Mouse (Mus musculus): Measurements from ENCODE around the gene Tmem86a. TPM values are rescaled to one million over a fixed set of nuclear protein-coding genes. Genes with fewer than 3 reads are reported as not detected.

Gene Tmem86a
- polyA plus RNA-seq, 1 experiment from 2014 or later = 27.7 TPM

DNA sequence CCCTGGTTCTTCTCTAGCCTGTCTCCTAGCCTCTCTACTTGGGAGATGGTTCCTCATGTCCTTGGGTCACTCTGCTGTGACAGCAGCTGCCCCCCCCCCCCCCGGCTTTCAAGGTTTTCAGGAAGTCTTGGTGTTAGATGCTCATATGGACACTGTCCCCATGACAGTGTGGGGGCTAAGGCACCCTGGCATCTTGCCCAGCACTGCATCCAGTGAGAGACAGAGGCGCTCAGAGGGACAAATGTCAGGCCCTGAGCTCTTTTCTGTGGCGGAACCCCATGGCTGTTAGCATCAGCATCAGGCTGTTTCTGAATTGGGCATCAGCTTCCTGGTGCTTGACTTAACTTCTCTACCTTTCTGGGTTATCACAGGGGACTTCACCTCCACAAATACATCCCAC, 30.5 kb downstream of the Tmem86a start:
- WGBS = 58% methylated on average over 3 of the region's 3 CpGs
- Histone ChIP-seq H3K9me3 (ENCODE audit: control insufficient read depth, low read length) (no peaks in the 10 kb centered on the region), H3K4me1 (replicated peaks; ENCODE audit: control insufficient read depth, insufficient read depth, low read length) (no peaks in the 10 kb centered on the region), H3K27ac (ENCODE audit: low read length) (no peak overlapping the region), H3K9ac (replicated peaks; ENCODE audit: low read depth, low read length) (no peak overlapping the region), H3K4me2 (ENCODE audit: low read length) (no peak overlapping the region), H3K4me3 (replicated peaks; ENCODE audit: low read length) (no peak overlapping the region), H3K36me3 (ENCODE audit: control insufficient read depth, insufficient read depth) (peaks cover 3% of the 10 kb centered on the region; the same call in 1 of the 2 replicates), H3K27me3 (replicated peaks; ENCODE audit: control insufficient read depth, insufficient read depth, low read length) (no peaks in the 10 kb centered on the region)
- ATAC-seq = no peak

- H3K27me3 ChIP-seq (replicated peaks; ENCODE audit: control insufficient read depth, insufficient read depth, low read length) = no peaks in the 10 kb centered on the region
- H3K4me2 ChIP-seq (ENCODE audit: low read length) = no peak overlapping the region
- 43% methylated on average over 6 of the region's 6 CpGs for WGBS
- no peak overlapping the region for H3K9ac ChIP-seq (replicated peaks; ENCODE audit: low read depth, low read length)
- H3K4me1 ChIP-seq (replicated peaks; ENCODE audit: control insufficient read depth, insufficient read depth, low read length) = no peaks in the 10 kb centered on the region
- H3K36me3 ChIP-seq (ENCODE audit: control insufficient read depth, insufficient read depth) = peaks cover 3% of the 10 kb centered on the region; the same call in 1 of the 2 replicates
- no peak overlapping the region for H3K4me3 ChIP-seq (replicated peaks; ENCODE audit: low read length)
- H3K27ac ChIP-seq (ENCODE audit: low read length) = no peak overlapping the region
- no peaks in the 10 kb centered on the region for H3K9me3 ChIP-seq (ENCODE audit: control insufficient read depth, low read length)
- peak; percentile 51; the same call in 1 of the 2 replicates for ATAC-seq
Measured at GRCm38 (mm10) chr7:47081277-47081676, 30.9 kb downstream of the Tmem86a start.

DNA sequence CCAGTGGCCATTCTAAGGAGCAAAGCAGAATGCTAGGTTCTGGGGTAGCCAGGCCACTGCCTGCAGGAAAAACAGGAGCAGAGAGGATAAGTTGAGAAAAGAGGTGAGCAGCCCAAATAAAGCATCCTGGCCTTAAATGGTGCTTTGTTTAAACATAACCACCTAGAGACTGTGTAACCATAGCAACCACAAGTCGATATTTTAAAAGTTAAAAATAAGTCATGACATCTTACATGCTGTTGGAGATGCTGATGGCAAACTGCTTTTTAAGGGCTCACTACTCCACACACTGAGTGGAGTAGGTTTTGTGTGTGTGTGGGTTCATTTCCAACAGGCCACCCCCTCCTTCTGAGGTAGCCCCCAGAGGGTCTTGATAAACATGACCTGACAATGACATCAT, 34.7 kb downstream of the Tmem86a start:
- Histone ChIP-seq H3K27ac (ENCODE audit: low read length) (no peak overlapping the region), H3K9ac (replicated peaks; ENCODE audit: low read depth, low read length) (no peak overlapping the region), H3K27me3 (replicated peaks; ENCODE audit: control insufficient read depth, insufficient read depth, low read length) (no peaks in the 10 kb centered on the region), H3K4me3 (replicated peaks; ENCODE audit: low read length) (no peak overlapping the region), H3K4me1 (replicated peaks; ENCODE audit: control insufficient read depth, insufficient read depth, low read length) (no peaks in the 10 kb centered on the region), H3K36me3 (ENCODE audit: control insufficient read depth, insufficient read depth) (peaks cover 4% of the 10 kb centered on the region; the same call in 1 of the 2 replicates), H3K4me2 (ENCODE audit: low read length) (no peak overlapping the region), H3K9me3 (ENCODE audit: control insufficient read depth, low read length) (no peaks in the 10 kb centered on the region)
- peak; percentile 50; the same call in 1 of the 2 replicates for ATAC-seq
- 70% methylated on average over 1 of the region's 1 CpGs for WGBS

DNA sequence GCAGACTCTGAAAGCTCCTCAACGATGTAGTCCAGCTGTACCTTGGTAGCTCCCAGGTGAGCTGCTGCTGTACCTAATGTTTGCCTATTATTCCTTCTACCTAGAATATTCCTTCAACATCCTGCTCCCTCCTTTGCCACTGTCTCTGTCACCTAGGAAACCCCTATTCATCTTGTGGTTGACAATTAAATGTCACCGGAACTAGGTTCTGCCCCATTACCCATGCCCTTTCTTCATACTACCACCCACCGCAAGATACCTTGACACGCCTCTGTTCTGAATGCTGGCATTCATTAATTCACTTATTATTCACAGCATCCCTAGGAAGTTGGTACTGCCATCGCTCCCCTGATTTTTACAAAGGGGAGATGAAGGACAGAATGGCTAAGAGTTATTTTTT, 43.5 kb downstream of the Tmem86a start:
- no peaks in the 10 kb centered on the region for H3K4me1 ChIP-seq (replicated peaks; ENCODE audit: control insufficient read depth, insufficient read depth, low read length)
- H3K4me3 ChIP-seq (replicated peaks; ENCODE audit: low read length) = no peak overlapping the region
- H3K9me3 ChIP-seq (ENCODE audit: control insufficient read depth, low read length) = no peaks in the 10 kb centered on the region
- H3K4me2 ChIP-seq (ENCODE audit: low read length) = no peak overlapping the region
- ATAC-seq = no peak
- no peak overlapping the region for H3K27ac ChIP-seq (ENCODE audit: low read length)
- 78% methylated on average over 5 of the region's 5 CpGs for WGBS
- no peak overlapping the region for H3K9ac ChIP-seq (replicated peaks; ENCODE audit: low read depth, low read length)
- H3K36me3 ChIP-seq (ENCODE audit: control insufficient read depth, insufficient read depth) = peaks cover 3% of the 10 kb centered on the region; the same call in 1 of the 2 replicates
- H3K27me3 ChIP-seq (replicated peaks; ENCODE audit: control insufficient read depth, insufficient read depth, low read length) = no peaks in the 10 kb centered on the region

DNA sequence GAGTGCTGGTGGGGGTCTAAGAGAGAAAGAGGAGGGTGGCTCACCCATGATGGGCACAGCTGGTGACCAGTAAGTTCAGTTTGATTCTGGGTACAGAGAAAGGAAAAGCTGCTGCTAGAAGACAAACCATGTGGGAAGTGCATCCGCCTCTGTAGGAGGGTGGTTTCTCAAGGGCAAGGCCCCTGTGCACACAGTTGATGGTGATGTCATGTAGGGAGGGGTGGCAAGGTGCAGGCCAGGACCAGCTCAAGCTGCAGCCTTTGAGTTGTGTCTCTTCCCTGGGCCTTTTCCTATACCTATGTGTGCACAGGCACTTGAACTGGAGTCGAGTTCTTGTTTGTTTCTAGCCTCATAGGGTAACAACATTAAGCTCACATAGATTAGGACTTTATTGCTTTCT, 44.6 kb downstream of the Tmem86a start:
- no peak overlapping the region for H3K4me2 ChIP-seq (ENCODE audit: low read length)
- H3K4me3 ChIP-seq (replicated peaks; ENCODE audit: low read length) = no peak overlapping the region
- WGBS = 71% methylated on average over 2 of the region's 2 CpGs
- no peaks in the 10 kb centered on the region for H3K9me3 ChIP-seq (ENCODE audit: control insufficient read depth, low read length)
- no peaks in the 10 kb centered on the region for H3K27me3 ChIP-seq (replicated peaks; ENCODE audit: control insufficient read depth, insufficient read depth, low read length)
- no peaks in the 10 kb centered on the region for H3K4me1 ChIP-seq (replicated peaks; ENCODE audit: control insufficient read depth, insufficient read depth, low read length)
- H3K27ac ChIP-seq (ENCODE audit: low read length) = no peak overlapping the region
- no peak for ATAC-seq
- H3K9ac ChIP-seq (replicated peaks; ENCODE audit: low read depth, low read length) = no peak overlapping the region
- H3K36me3 ChIP-seq (ENCODE audit: control insufficient read depth, insufficient read depth) = peaks cover 3% of the 10 kb centered on the region; the same call in 1 of the 2 replicates

DNA sequence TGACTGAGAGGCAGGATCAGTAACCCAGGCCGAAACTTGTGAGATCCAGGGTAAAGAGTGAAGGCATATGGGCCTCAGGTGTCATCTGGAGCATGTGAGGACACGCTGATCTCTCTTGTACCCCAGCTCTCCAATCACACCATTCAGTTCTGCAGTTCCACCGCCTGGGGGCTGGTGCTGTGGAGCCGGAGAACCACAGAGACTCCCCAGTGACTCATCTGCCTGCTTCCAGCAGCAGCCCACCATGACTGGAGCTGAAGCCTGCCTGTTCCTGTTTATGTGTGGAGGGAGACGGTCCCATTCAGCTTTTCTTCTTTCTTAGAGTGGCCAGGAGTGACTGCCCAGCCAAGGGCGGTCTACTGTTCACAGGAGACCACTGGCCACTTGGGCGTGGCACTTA, 47.6 kb downstream of the Tmem86a start:
- no peaks in the 10 kb centered on the region for H3K4me1 ChIP-seq (replicated peaks; ENCODE audit: control insufficient read depth, insufficient read depth, low read length)
- 63% methylated on average over 7 of the region's 7 CpGs for WGBS
- no peaks in the 10 kb centered on the region for H3K27me3 ChIP-seq (replicated peaks; ENCODE audit: control insufficient read depth, insufficient read depth, low read length)
- H3K27ac ChIP-seq (ENCODE audit: low read length) = no peak overlapping the region
- no peak overlapping the region for H3K4me3 ChIP-seq (replicated peaks; ENCODE audit: low read length)
- no peak for ATAC-seq
- H3K36me3 ChIP-seq (ENCODE audit: control insufficient read depth, insufficient read depth) = no peaks in the 10 kb centered on the region
- no peaks in the 10 kb centered on the region for H3K9me3 ChIP-seq (ENCODE audit: control insufficient read depth, low read length)
- no peak overlapping the region for H3K4me2 ChIP-seq (ENCODE audit: low read length)
- H3K9ac ChIP-seq (replicated peaks; ENCODE audit: low read depth, low read length) = no peak overlapping the region

DNA sequence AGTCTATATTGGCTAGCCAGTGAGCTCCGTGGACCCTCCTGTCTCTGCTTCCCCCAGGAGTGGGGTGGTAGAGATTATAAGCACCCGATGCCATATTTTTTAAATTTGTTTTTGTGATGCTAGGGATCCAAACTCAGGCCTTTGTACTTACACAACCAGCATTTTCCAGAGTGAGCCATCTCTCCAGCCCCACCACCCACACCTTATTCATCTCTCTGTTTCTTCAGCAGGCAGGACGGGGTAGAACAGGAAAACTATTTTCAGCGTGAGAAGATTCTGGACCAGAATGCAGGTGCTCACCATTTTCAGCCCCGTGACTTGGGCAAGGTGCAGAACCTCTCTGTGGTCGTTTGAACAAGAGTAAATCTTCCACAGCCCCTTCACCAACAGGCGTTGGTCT, 48.9 kb downstream of the Tmem86a start:
- WGBS = 87% methylated on average over 7 of the region's 7 CpGs
- H3K9ac ChIP-seq (replicated peaks; ENCODE audit: low read depth, low read length) = no peak overlapping the region
- no peaks in the 10 kb centered on the region for H3K4me1 ChIP-seq (replicated peaks; ENCODE audit: control insufficient read depth, insufficient read depth, low read length)
- H3K27ac ChIP-seq (ENCODE audit: low read length) = no peak overlapping the region
- H3K36me3 ChIP-seq (ENCODE audit: control insufficient read depth, insufficient read depth) = no peaks in the 10 kb centered on the region
- no peak for ATAC-seq
- no peaks in the 10 kb centered on the region for H3K27me3 ChIP-seq (replicated peaks; ENCODE audit: control insufficient read depth, insufficient read depth, low read length)
- no peaks in the 10 kb centered on the region for H3K9me3 ChIP-seq (ENCODE audit: control insufficient read depth, low read length)
- no peak overlapping the region for H3K4me2 ChIP-seq (ENCODE audit: low read length)
- H3K4me3 ChIP-seq (replicated peaks; ENCODE audit: low read length) = no peak overlapping the region

DNA sequence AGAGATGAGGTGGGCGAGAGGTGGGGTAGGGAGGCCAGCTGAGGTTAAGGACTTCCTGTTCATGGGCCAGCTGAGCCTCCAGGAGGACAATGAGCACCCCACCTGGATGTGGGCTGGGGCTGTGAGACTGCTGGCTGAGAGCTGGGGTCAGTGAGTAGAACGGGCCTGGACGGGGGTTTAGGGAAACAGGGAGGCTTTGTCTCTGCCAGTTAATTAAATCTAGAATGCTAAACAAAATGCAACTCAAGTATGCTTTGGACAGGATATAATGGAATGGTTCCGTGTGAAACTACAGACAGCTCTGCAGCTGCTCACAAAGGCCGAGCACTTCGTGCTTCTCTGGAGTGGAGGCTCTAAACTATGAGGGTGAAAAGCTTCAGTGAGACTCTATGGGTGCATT, 50.2 kb downstream of the Tmem86a start:
- Histone ChIP-seq H3K36me3 (ENCODE audit: control insufficient read depth, insufficient read depth) (no peaks in the 10 kb centered on the region), H3K4me1 (replicated peaks; ENCODE audit: control insufficient read depth, insufficient read depth, low read length) (no peaks in the 10 kb centered on the region), H3K9me3 (ENCODE audit: control insufficient read depth, low read length) (no peaks in the 10 kb centered on the region), H3K4me3 (replicated peaks; ENCODE audit: low read length) (no peak overlapping the region), H3K27me3 (replicated peaks; ENCODE audit: control insufficient read depth, insufficient read depth, low read length) (no peaks in the 10 kb centered on the region), H3K4me2 (ENCODE audit: low read length) (no peak overlapping the region), H3K27ac (ENCODE audit: low read length) (no peak overlapping the region), H3K9ac (replicated peaks; ENCODE audit: low read depth, low read length) (no peak overlapping the region)
- ATAC-seq = no peak
- WGBS = 28% methylated on average over 6 of the region's 6 CpGs

GRCm38 (mm10) chr7:47102970-47103369, 52.6 kb downstream of the Tmem86a start:
- Histone ChIP-seq H3K27ac (ENCODE audit: low read length) (no peak overlapping the region), H3K4me1 (replicated peaks; ENCODE audit: control insufficient read depth, insufficient read depth, low read length) (no peaks in the 10 kb centered on the region), H3K9me3 (ENCODE audit: control insufficient read depth, low read length) (no peaks in the 10 kb centered on the region), H3K9ac (replicated peaks; ENCODE audit: low read depth, low read length) (no peak overlapping the region), H3K4me3 (replicated peaks; ENCODE audit: low read length) (no peak overlapping the region), H3K27me3 (replicated peaks; ENCODE audit: control insufficient read depth, insufficient read depth, low read length) (no peaks in the 10 kb centered on the region), H3K4me2 (ENCODE audit: low read length) (no peak overlapping the region), H3K36me3 (ENCODE audit: control insufficient read depth, insufficient read depth) (no peaks in the 10 kb centered on the region)
- WGBS = 73% methylated on average over 2 of the region's 2 CpGs
- no peak for ATAC-seq

All from forebrain, embryonic 16.5 days (tissue).